Mouse (Mus musculus) stomach, postnatal 0 days (tissue): Measurements from ENCODE around the gene 4933427D14Rik. TPM values are rescaled to one million over a fixed set of nuclear protein-coding genes. Genes with fewer than 3 reads are reported as not detected.

ENCODE experiments used
- ATAC-seq: fragments of 200-750 bp; cut with Nextera tagmentation; 2 replicates; pipeline ENCODE4 v1.8.0; 2017; ENCODE audit not compliant: low FRiP score, low TSS enrichment
- DNase-seq: peaks from one replicate; pipeline ENCODE4 v3.0.0-alpha.2; 2016; ENCODE audit warnings: low spot score
- H3K27ac ChIP-seq: fragments of 300-500 bp; sonication (generic); replicated peaks from 2 replicates; pipeline ENCODE4 v1.5.1; 2014; ENCODE audit warnings: mild to moderate bottlenecking, control low read depth
- H3K27me3 ChIP-seq: fragments of 300-500 bp; sonication (generic); 2 replicates; pipeline ENCODE4 v1.6.1; 2014; ENCODE audit warnings: low read length; ENCODE audit not compliant: control insufficient read depth, insufficient read depth
- H3K36me3 ChIP-seq: fragments of 300-500 bp; sonication (generic); 2 replicates; pipeline ENCODE4 v1.6.1; 2014; ENCODE audit warnings: low read length, mixed read lengths; ENCODE audit not compliant: control insufficient read depth, insufficient read depth
- H3K4me1 ChIP-seq: fragments of 300-500 bp; sonication (generic); replicated peaks from 2 replicates; pipeline ENCODE4 v1.6.1; 2014; ENCODE audit warnings: antibody characterized with exemption; ENCODE audit not compliant: control insufficient read depth, insufficient read depth
- H3K4me2 ChIP-seq: fragments of 300-500 bp; sonication (generic); replicated peaks from 2 replicates; pipeline ENCODE4 v1.6.1; 2014; ENCODE audit warnings: low read depth, mild to moderate bottlenecking, control low read depth, moderate library complexity
- H3K4me3 ChIP-seq: fragments of 300-500 bp; sonication (generic); 2 replicates; pipeline ENCODE4 v1.5.1; 2014; ENCODE audit warnings: low read depth, low read length, control low read depth
- H3K9ac ChIP-seq: fragments of 300-500 bp; sonication (generic); 2 replicates; pipeline ENCODE4 v1.6.1; 2014; ENCODE audit warnings: mild to moderate bottlenecking, low read length, control low read depth, mixed read lengths
- H3K9me3 ChIP-seq: fragments of 300-500 bp; sonication (generic); 2 replicates; pipeline ENCODE4 v1.6.1; 2016; ENCODE audit warnings: low read length; ENCODE audit not compliant: control insufficient read depth
- CTCF ChIP-seq: IDR thresholded peaks from 2 replicates; pipeline ENCODE4 v1.5.1; 2016; ENCODE audit warnings: antibody characterized with exemption, low read depth, mild to moderate bottlenecking, moderate library complexity
- EP300 ChIP-seq: optimal IDR thresholded peaks from 2 replicates; pipeline ENCODE3; 2016; ENCODE audit warnings: antibody characterized with exemption
- WGBS: fragments of 180-500 bp; shearing (Covaris S2); extraction: QIAGEN DNeasy Blood & Tissue Kit; methylation state at CpG from one replicate; pipeline ENCODE4 v1.1.7; 2014; 5-methylcytosine and 5-hydroxymethylcytosine counted together
- polyA plus RNA-seq: library from polyadenylated mRNA; unstranded; fragments of >200 nt; fragmentation: Nextera tagmentation; extraction: Ambion mirVana; gene quantifications from 2 replicates; pipeline ENCODE4 v1.2.1, GENCODE M21; 2015

The 4933427D14Rik gene
- polyA plus RNA-seq, 1 experiment from 2014 or later: 7.2 TPM

GRCm38 (mm10) chr11:72190857-72191256 lies 16.4 kb downstream of the 4933427D14Rik start:
- peaks cover 5% of the 10 kb centered on the region for H3K36me3 ChIP-seq
- H3K27ac ChIP-seq: no peak overlapping the region
- H3K9ac ChIP-seq: no peak overlapping the region
- H3K4me1 ChIP-seq: no peaks in the 10 kb centered on the region
- H3K27me3 ChIP-seq: no peaks in the 10 kb centered on the region
- DNase-seq (no peak), ATAC-seq (no peak)
- H3K9me3 ChIP-seq: no peaks in the 10 kb centered on the region
- TF ChIP-seq CTCF (no peak), EP300 (no peak)
- no peak overlapping the region for H3K4me3 ChIP-seq
- no peak overlapping the region for H3K4me2 ChIP-seq
- WGBS: 88% methylated on average over 1 of the region's 1 CpGs

DNA sequence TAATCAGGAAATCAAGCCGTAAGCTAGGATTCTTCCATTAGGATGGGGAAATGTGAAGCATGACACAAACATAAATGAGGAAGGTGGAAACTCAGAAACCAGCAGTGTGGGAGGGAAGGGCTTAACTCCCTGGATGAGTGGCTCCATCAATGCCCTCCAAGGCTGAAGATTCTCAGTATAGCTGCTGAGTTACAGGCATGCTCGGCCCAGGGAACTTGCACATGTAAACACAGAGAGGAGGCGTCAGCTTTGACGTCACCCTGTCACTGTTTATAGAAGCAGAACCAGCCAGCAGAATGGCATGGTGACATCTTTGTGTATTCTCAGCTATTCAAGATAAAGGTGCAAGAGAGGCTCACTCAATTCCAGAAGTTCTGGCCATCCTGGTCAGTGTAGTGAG lies 23.0 kb downstream of the 4933427D14Rik start:
- 56% methylated on average over 4 of the region's 4 CpGs for WGBS
- no peaks in the 10 kb centered on the region for H3K27me3 ChIP-seq

GRCm38 (mm10) chr11:72181136-72181535 lies 26.1 kb downstream of the 4933427D14Rik start:
- Histone ChIP-seq H3K27ac (no peak overlapping the region), H3K4me2 (no peak overlapping the region), H3K9me3 (no peaks in the 10 kb centered on the region), H3K4me1 (no peaks in the 10 kb centered on the region), H3K9ac (no peak overlapping the region), H3K4me3 (no peak overlapping the region), H3K27me3 (no peaks in the 10 kb centered on the region), H3K36me3 (peaks cover 10% of the 10 kb centered on the region)
- DNase-seq (no peak), ATAC-seq (no peak)
- TF ChIP-seq EP300 (no peak), CTCF (no peak)
- WGBS: 88% methylated on average over 4 of the region's 4 CpGs

More for the DNA sequence above, 23.0 kb downstream of the 4933427D14Rik start:
- no peak overlapping the region for H3K9ac ChIP-seq
- no peak for TF ChIP-seq CTCF
- TF ChIP-seq EP300: no peak
- no peak for DNase-seq
- H3K4me1 ChIP-seq: no peaks in the 10 kb centered on the region
- H3K4me2 ChIP-seq: no peak overlapping the region
- H3K9me3 ChIP-seq: no peaks in the 10 kb centered on the region
- peaks cover 2% of the 10 kb centered on the region for H3K36me3 ChIP-seq
- no peak overlapping the region for H3K4me3 ChIP-seq
- no peak for ATAC-seq
- no peak overlapping the region for H3K27ac ChIP-seq

DNA sequence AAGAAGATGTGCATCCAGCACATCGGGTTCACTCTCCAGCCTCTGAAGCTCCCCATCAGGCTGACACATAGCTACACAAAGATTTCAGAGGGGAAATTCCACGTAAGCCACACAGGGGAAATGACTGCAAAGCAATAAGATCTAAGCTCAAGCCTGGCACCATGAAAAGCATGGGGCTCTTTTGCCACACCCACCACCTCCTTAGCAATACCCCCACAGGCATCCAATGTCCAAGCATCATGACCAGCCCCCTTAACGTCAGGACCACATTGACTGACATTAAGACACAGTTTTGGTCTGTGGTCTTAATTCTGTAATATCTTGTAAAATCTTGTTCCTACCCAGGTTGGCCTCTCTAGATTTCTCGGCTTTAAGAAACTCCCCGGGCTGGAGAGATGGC lies 26.7 kb downstream of the 4933427D14Rik start:
- no peak for ATAC-seq
- WGBS: 91% methylated on average over 5 of the region's 5 CpGs

GRCm38 (mm10) chr11:72176553-72176952 lies 30.7 kb downstream of the 4933427D14Rik start:
- Histone ChIP-seq H3K4me3 (no peak overlapping the region), H3K9me3 (no peaks in the 10 kb centered on the region), H3K36me3 (peaks cover 17% of the 10 kb centered on the region), H3K4me2 (no peak overlapping the region), H3K27ac (no peak overlapping the region), H3K9ac (no peak overlapping the region), H3K27me3 (no peaks in the 10 kb centered on the region), H3K4me1 (no peaks in the 10 kb centered on the region)
- 77% methylated on average over 3 of the region's 3 CpGs for WGBS
- DNase-seq (no peak), ATAC-seq (no peak)
- no peak for TF ChIP-seq CTCF

More for the DNA sequence above, 26.7 kb downstream of the 4933427D14Rik start:
- TF ChIP-seq CTCF: no peak
- no peak for TF ChIP-seq EP300
- Histone ChIP-seq H3K36me3 (peaks cover 13% of the 10 kb centered on the region), H3K9ac (no peak overlapping the region), H3K9me3 (no peaks in the 10 kb centered on the region), H3K4me2 (no peak overlapping the region), H3K27ac (no peak overlapping the region), H3K4me3 (no peak overlapping the region), H3K27me3 (no peaks in the 10 kb centered on the region), H3K4me1 (no peaks in the 10 kb centered on the region)
- DNase-seq: no peak

GRCm38 (mm10) chr11:72175966-72176365 lies 31.3 kb downstream of the 4933427D14Rik start:
- Histone ChIP-seq H3K27ac (no peak overlapping the region), H3K36me3 (peaks cover 17% of the 10 kb centered on the region)
- WGBS: 76% methylated on average over 5 of the region's 5 CpGs

More at GRCm38 (mm10) chr11:72175966-72176365, 31.3 kb downstream of the 4933427D14Rik start:
- Histone ChIP-seq H3K4me3 (no peak overlapping the region), H3K4me1 (no peaks in the 10 kb centered on the region), H3K9me3 (no peaks in the 10 kb centered on the region), H3K27me3 (no peaks in the 10 kb centered on the region), H3K4me2 (no peak overlapping the region), H3K9ac (no peak overlapping the region)
- ATAC-seq (no peak), DNase-seq (no peak)
- TF ChIP-seq CTCF (no peak), EP300 (no peak)
